Mouse (Mus musculus) Patski (cell line): ENCODE results near the gene Tgfb1. TPM values are rescaled to one million over a fixed set of nuclear protein-coding genes. Genes with fewer than 3 reads are reported as not detected.

ENCODE experiments used
- ATAC-seq: fragments of 100-300 bp; one replicate; pipeline ENCODE4 v1.8.0; 2021
- CTCF ChIA-PET: fragments of 350-600 bp; sonication (Branson Sonifier 250); formaldehyde crosslinking; loops from one replicate; lab custom pipeline; 2022; ENCODE audit warnings: inconsistent platforms; lab: Charles Lee
- POLR2A ChIA-PET: fragments of 350-600 bp; sonication (Branson Sonifier 250); formaldehyde crosslinking; loops from one replicate; lab custom pipeline; 2022; ENCODE audit warnings: antibody characterized with exemption, inconsistent platforms; lab: Charles Lee
- DNase-seq: peaks from one replicate; pipeline ENCODE4 v3.0.0-alpha.2; 2011; ENCODE audit warnings: low read depth, low spot score
- H3K27me3 ChIP-seq: fragments of 371-371 bp; one replicate; pipeline ENCODE4 v1.5.1; 2021
- CTCF ChIP-seq: fragments of 100-300 bp; IDR thresholded peaks from one replicate; pipeline ENCODE4 v1.5.1; 2021
- in situ Hi-C: fragments of 300-500 bp; cut with MboI; formaldehyde crosslinking; loops from 3 replicates; pipeline ENCODE4 v1.11.1; 2018; ENCODE audit warnings: low pct_unique_long_range_greater_than_20kb, mixed read lengths
- polyA plus RNA-seq: library from polyadenylated mRNA; unstranded; gene quantifications from one replicate; pipeline ENCODE4 v1.2.3, GENCODE M21; 2021

The Tgfb1 gene
- polyA plus RNA-seq, 1 experiment from 2014 or later, result 29.7 TPM

DNA sequence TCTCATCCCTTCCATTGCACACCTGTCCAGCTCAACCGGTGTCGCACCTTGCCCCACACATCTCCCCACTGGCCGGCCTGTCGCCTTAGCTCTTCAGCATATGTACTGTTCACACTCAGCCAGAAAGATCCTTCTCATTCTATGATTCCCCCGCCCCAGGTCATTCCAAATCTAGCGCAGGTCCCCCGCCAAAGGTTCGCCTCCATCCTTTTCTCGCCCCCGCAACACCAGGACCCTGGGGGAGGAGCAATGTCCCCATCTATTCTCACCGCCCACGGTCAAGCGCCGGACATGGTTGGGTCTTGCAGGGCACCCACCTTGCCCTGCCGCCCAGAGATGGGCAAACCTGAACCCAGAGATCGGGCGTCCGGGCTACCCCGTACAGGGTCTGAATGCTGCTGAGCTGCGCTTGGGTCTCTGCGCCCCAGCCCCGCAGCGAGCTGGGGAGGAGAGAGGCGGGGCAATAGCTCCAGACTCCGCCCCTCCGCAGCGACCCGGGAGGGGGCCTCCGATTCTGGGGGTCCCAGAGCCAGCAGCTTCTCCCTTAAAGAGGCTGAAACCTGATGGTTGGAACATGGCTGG is 12.0 kb upstream of the Tgfb1 start, which contains the start of gene Tmem91:
Gene Tmem91, minus strand, starts transcription at position 448 of the 582 bp plus-strand sequence.
- ChIA-PET CTCF (interaction anchor here (2.2 kb wide), 1 partner anchor 12 kb away, joined by 8 read pairs; no protein-coding TSS in a partner anchor), POLR2A (no interaction called here)
- no peaks in the 10 kb centered on the region for H3K27me3 ChIP-seq
- ATAC-seq (no peak), DNase-seq (no peak)
- no peak for TF ChIP-seq CTCF
- in situ Hi-C loops, result no loop called here

DNA sequence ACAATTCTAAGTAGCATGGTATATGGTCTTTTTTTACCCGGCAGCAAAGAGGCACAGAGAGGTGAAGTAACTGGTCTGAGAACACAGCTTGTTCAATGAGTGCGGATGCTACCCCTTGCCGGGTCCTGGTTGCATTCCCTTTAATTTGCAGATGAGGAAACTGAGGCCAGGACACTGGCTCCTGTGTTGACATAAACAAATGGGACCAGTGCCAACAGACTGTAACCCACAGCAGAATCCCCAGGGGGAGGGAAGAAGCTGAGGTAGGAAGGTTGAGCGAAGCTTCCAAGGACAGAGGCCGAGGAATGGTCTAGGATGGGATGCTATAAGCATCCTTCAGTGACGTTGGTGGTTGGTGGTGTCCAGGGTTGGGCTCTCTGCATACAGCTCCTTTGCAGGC is 11.4 kb upstream of the Tgfb1 start:
- in situ Hi-C loops, result no loop called here
- CTCF ChIA-PET, result interaction anchor here (1.4 to 2.2 kb wide), 2 partner anchors 13 to 61 kb away, joined by 3 to 8 read pairs; no protein-coding TSS in a partner anchor
- DNase-seq (no peak), ATAC-seq (no peak)
- POLR2A ChIA-PET, result no interaction called here
- H3K27me3 ChIP-seq, result no peaks in the 10 kb centered on the region
- TF ChIP-seq CTCF, result no peak

DNA sequence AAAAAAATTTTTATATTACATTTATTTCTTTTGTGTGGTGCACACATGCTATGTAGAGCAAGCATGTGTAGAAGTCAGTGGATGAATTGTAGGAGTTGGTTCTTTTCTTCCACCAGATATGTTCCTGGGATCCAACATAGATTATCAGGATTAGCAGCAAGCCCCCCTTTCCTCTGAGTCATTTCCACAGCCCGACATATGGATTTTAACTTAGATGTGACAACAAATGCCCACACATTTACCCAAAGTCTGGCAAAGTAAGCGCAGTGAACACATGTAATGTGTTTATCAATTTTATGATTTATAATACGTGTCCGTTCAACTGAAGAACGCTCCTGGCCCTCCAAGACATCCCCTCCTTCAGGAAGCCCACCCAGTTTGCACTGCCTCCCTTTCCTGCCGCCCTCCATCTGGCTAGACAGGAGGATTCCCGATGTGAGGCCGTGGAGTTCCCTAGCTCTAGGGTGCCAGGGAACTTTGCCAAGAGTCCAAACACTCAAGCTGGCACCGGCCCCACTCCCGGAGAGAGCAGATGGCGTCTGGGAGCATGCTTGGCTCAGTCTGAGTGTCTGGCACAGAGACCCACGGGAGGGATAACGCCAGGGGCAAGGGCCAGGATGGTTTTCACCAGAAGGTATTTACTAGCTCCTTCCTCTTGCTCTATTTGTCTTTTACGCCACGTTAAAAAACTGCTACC is 10.6 kb upstream of the Tgfb1 start:
- no peak for TF ChIP-seq CTCF
- POLR2A ChIA-PET, result no interaction called here
- H3K27me3 ChIP-seq, result no peaks in the 10 kb centered on the region
- DNase-seq (no peak), ATAC-seq (no peak)
- CTCF ChIA-PET, result interaction anchor here (1.0 to 1.4 kb wide), 2 partner anchors 13 to 60 kb away, joined by 3 read pairs; no protein-coding TSS in a partner anchor
- in situ Hi-C loops, result no loop called here

DNA sequence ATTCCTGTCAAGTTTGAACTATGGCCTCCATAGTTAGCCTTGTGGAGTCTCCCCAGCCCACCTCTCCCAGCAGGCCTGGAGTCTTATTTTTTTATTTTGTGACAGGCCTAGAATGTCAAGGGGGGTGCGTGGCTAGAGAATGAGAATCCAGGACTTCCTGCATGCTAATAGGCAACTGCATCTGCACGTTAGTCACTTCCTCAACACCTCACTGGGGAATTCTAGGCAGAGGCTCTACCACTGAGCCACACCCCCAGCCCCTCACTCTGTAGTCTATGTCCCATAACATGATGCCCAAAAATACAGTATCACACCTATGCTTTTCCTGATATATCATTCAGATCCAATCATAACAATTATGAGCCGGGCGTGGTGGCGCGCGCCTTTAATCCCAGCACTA is 9.8 kb upstream of the Tgfb1 start:
- ATAC-seq, result no peak
- POLR2A ChIA-PET, result no interaction called here
- in situ Hi-C loops, result no loop called here

DNA sequence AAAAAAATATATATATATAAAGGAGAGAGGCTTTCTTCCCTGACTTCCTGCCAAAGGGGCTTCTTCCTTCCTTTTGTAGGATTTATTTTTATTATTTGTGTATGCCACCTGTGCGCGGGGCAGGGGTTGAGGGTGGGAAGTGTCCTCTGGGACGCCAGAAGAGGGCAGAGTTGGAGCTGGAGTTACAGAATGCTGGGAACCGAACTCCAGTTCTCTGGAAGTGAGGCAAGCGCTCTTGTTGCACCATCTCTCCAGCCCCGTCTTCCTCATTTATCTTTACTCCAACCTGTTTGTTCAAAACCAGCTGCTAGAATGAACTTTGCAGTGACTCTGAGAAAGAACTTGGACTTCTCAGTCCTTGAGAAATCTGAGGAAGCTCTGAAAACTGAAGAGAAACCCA is 6.8 kb upstream of the Tgfb1 start:
- DNase-seq (no peak), ATAC-seq (no peak)
- TF ChIP-seq CTCF, result no peak
- CTCF ChIA-PET, result interaction anchor here (0.9 to 1.2 kb wide), 4 partner anchors 11 to 44 kb away, joined by 3 read pairs; no protein-coding TSS in a partner anchor
- POLR2A ChIA-PET, result interaction anchor here (1.2 kb wide), 1 partner anchor 40 kb away, joined by 4 read pairs; no protein-coding TSS in a partner anchor
- H3K27me3 ChIP-seq, result no peaks in the 10 kb centered on the region
- in situ Hi-C loops, result no loop called here

More for the DNA sequence above, 9.8 kb upstream of the Tgfb1 start:
- H3K27me3 ChIP-seq, result no peaks in the 10 kb centered on the region
- no peak for TF ChIP-seq CTCF
- CTCF ChIA-PET, result interaction anchor here (1.0 to 1.4 kb wide), 2 partner anchors 14 to 60 kb away, joined by 3 read pairs; no protein-coding TSS in a partner anchor
- DNase-seq, result no peak

DNA sequence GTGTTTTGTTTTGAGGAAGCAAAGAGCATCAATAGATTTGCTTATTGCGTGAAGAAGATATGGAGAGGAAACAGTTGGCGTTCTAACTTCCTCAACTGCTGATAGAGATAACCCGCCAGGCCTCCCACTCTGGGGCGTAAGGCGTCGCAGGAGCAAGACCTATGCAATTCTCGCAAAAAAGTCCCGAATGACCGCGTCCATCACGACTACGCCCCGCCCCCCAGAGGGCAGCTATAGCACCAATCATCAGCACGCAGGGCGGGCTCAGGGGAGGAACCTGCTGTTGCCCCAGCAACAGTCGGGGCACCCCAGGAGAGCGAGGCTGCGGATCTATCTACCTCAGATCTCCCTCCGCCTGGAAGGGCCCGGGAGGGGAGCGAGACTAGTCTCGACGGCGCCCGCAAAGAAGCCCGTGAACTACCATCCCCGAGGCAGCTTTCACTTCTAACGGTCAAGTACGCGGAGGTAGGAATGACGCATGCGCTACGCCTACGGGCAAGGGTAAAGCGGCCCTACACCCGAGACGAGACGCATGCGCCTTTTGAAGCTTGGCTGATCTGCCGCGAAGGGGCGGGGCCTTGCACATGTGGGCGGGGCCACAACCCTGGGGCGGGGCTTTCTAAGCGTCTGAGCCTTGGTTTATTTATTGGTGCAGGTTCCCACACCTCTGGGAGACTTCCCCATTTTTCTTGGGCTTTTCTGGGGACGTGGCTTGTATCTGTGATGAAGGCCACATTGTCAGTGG is 6.1 kb upstream of the Tgfb1 start, which contains the start of gene B9d2:
Gene B9d2, plus strand, starts transcription at position 267 of the 745 bp plus-strand sequence.
- ChIA-PET CTCF (interaction anchor here (0.7 to 1.2 kb wide), 7 partner anchors 9 to 43 kb away, joined by 3 read pairs; no protein-coding TSS in a partner anchor), POLR2A (interaction anchor here (1.2 kb wide), 1 partner anchor 39 kb away, joined by 4 read pairs; no protein-coding TSS in a partner anchor)
- in situ Hi-C loops, result no loop called here
- no peaks in the 10 kb centered on the region for H3K27me3 ChIP-seq
- ATAC-seq, result peak; percentile 95
- peak; percentile 89 for DNase-seq
- TF ChIP-seq CTCF, result no peak

DNA sequence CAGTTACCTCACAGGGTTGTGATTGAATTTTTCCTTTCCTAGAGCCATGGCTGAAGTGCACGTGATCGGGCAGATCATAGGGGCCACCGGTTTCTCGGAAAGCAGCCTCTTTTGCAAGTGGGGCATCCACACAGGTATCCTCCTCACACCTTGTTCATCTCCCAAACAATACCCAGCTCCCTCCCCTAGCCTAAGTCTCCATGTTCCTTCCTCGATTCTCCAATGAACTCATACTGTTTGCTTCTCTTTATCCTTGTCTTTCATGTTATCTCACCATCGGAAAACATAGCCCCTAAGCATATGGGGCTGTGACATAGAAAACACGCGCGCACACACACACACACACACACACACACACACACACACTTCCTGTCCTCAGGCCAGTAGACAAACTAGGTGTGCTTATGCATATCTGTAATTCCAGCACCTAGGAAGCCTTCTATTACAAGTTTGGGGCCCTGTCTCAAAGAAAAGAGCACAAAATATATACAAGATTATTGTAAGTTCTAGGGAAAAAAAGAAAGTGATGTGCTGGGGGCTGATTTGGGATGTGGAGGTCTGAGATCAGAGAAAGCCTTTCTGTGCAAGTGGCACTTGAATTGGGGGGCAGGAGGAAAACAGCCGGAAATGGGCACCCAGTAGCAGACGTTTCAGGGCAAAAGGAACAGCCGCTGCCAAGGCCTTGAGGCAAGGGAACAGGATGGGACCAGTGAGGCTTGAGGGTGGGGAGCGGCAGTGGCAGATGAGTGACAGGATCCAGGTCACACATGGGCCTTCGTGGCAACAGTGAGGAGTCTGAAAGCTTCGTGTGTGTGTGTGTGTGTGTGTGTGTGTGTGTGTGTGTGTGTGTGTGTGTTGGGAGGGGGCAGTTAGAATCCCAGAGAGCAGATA is 5.2 kb upstream of the Tgfb1 start:
- H3K27me3 ChIP-seq, result no peaks in the 10 kb centered on the region
- DNase-seq (no peak), ATAC-seq (no peak)
- ChIA-PET CTCF (interaction anchor here (0.7 to 1.2 kb wide), 3 partner anchors 10 to 25 kb away, joined by 3 read pairs; no protein-coding TSS in a partner anchor), POLR2A (interaction anchor here (1.1 to 1.2 kb wide), 2 partner anchors 22 to 39 kb away, joined by 4 read pairs; partner anchors contain the start of gene Exosc5)
- no peak for TF ChIP-seq CTCF
- in situ Hi-C loops, result no loop called here

DNA sequence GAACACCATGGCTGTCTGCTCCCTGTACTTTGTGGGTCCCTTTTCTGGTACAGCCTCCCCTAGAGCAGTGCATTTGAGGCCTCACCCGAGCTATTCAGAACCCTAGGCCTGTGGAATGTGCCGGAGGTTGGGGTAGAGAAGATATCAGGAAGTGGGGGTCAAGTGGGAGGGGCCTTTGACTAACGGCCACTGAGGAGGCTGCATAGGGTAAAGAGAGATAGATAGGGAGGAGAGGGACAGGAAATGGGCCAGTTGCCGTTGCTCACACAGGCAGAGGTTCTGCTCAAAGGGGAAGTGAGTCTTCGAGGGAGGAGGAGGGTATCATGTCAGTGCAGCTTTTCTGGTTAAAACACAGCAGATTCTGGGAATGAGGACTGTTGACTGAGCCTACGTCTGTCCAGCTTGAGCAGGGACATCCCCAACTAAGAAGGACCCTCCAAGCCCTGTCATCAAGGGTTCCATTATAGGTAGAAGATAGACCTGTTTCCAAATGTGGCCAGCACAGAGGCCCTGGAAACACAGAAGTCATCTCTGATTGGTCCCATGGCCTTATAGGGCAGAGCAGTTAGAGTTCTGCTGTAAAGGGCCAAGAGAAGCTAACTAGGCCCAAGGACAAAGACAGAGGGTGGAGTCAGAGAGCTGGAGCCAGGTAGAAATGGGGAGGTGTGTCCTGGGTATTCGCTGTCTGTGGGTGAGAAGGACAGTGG is 3.2 kb upstream of the Tgfb1 start:
- in situ Hi-C loops, result no loop called here
- no peak for TF ChIP-seq CTCF
- POLR2A ChIA-PET, result no interaction called here
- DNase-seq, result no peak
- ATAC-seq, result no peak
- H3K27me3 ChIP-seq, result no peaks in the 10 kb centered on the region
- CTCF ChIA-PET, result interaction anchor here (1.2 to 1.5 kb wide), 3 partner anchors 24 to 122 kb away, joined by 3 to 4 read pairs (median 4); no protein-coding TSS in a partner anchor

DNA sequence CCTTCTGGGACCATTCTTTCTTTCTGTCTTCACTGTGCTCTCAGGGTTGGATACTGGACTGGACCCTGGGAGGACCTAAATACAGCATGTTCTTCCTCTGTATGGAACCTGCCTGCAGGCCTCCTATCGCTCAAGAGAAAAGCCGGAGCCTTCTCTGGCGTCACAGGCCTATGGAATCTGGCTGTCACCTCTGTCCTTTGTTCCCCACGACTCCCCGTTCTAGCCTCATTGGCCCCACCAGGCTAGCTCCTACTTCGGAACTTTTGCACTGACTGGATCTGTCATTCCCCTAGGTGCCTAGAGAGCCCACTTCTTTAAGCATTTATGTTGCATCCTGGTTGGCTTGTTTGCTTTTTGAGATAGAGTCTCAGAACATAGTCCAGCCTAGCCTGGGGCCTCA is 2.1 kb upstream of the Tgfb1 start:
- ATAC-seq, result no peak
- in situ Hi-C loops, result no loop called here
- POLR2A ChIA-PET, result no interaction called here

More for the DNA sequence above, 2.1 kb upstream of the Tgfb1 start:
- no peak for DNase-seq
- TF ChIP-seq CTCF, result no peak
- CTCF ChIA-PET, result interaction anchor here (1.5 kb wide), 1 partner anchor 23 kb away, joined by 3 read pairs; no protein-coding TSS in a partner anchor
- H3K27me3 ChIP-seq, result no peaks in the 10 kb centered on the region
